9 mouse cellular contexts compared by ENCODE assay signal in the genomic region with DNA sequence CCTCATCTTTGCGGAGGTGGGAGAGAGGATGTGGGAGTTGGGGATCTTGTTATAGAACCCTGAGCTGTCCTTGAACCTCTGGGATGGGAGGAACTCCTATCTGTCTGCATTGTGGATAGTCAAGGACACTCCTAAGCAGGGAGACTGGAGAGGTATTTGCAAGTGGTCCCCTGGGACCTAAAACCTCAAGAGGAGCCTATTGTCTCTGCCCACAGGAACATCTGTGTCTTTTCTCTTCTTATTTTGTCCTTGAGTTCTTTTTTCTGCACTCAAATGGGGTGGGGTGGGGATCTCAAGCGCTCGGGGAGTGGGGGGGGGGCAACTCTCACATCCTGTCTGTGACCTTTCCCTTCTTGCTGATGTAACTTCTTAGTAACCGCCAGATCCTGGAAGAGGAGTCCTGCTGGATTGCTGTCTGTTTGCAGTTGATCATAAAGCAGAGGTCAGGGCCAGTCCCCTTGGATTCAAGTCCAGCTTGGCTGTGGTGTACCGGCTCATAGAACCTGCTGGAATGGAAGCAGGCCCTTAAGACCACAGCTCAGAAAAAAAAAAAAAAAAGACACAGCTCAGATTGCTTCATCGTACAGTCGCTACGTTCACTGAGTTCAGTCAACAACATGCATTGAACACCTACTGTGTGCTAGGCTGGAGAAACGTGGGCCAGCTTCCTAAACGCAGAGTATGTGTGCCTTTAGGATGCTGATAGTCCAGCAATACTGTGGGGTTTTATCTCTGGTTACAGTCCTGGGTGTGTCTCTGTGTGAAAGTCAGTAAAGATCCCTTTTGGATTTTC. TPM values are rescaled to one million over a fixed set of nuclear protein-coding genes. Genes with fewer than 3 reads are reported as not detected.
A peak's percentile ranks its signal among the peaks of the same experiment; 100 is the strongest.
DNase-seq lines count a peak whose midpoint lies in the region; ATAC-seq lines count a peak whose summit lies in the region.
"Had no signal": no experiment of that assay in that cellular context is flagged by ENCODE, and none has a peak within 500 bp of the region (broad histone marks: within the 10 kb centered on the region; RNA-seq: fewer than 3 reads in every experiment).

No protein-coding gene starts in this region.

- peaks cover 7% of the 10 kb centered on the region for H3K27me3 ChIP-seq in kidney, embryonic 15.5 days
- H3K27me3 ChIP-seq in liver, embryonic 13.5 days, result peaks cover 16% of the 10 kb centered on the region

- peaks cover 43% of the 10 kb centered on the region for H3K4me1 ChIP-seq in kidney, embryonic 15.5 days
- peaks cover 65% of the 10 kb centered on the region for H3K4me1 ChIP-seq in liver, embryonic 13.5 days (replicated peaks)

- H3K4me3 ChIP-seq in kidney, embryonic 15.5 days (replicated peaks), result no peak overlapping the region
- H3K4me3 ChIP-seq in liver, embryonic 13.5 days (replicated peaks), result peak overlapping the region; percentile 80

- H3K9ac ChIP-seq in kidney, embryonic 15.5 days, result no peak overlapping the region
- H3K9ac ChIP-seq in liver, embryonic 13.5 days, result peak overlapping the region; percentile 88

- H3K9me3 ChIP-seq in kidney, embryonic 15.5 days (replicated peaks), result no peaks in the 10 kb centered on the region
- H3K9me3 ChIP-seq in liver, embryonic 13.5 days (replicated peaks), result no peaks in the 10 kb centered on the region

- DNase-seq in kidney, postnatal 4 days, result no peak
- DNase-seq in ES-CJ7 (ENCODE audit: low read depth, low spot score), result peak; percentile 97
- DNase-seq in brain, adult 2 months (ENCODE audit: low read depth, low spot score), result peak; percentile 58
- no peak for DNase-seq in liver, embryonic 13.5 days
- DNase-seq in right cerebral cortex, postnatal 4 days, result no peak
- no peak for DNase-seq in layer of hippocampus, postnatal 14 days (ENCODE audit: low spot score in 2 of 2)
- DNase-seq: lung, postnatal 36 days had no signal

- peak overlapping the region; percentile 66; the same call in 1 of the 2 replicates for H3K4me2 ChIP-seq in kidney, embryonic 15.5 days
- peak overlapping the region; percentile 94 for H3K4me2 ChIP-seq in liver, embryonic 13.5 days

- 52% methylated on average over 10 of the region's 10 CpGs for WGBS in kidney, embryonic 15.5 days
- WGBS in liver, embryonic 13.5 days (ENCODE audit: insufficient replicate concordance), result 43% methylated on average over 10 of the region's 10 CpGs

- H3K36me3 ChIP-seq in kidney, embryonic 15.5 days, result no peaks in the 10 kb centered on the region
- peaks cover 16% of the 10 kb centered on the region for H3K36me3 ChIP-seq in liver, embryonic 13.5 days

- no peak for ATAC-seq in kidney, embryonic 15.5 days (replicated peaks; ENCODE audit: low FRiP score)
- peak; percentile 74 for ATAC-seq in liver, embryonic 13.5 days (ENCODE audit: low read depth)
- ATAC-seq in cerebellum, adult (ENCODE audit: insufficient number of reproducible peaks, low FRiP score, low TSS enrichment), result no peak

- H3K27ac ChIP-seq in kidney, embryonic 15.5 days, result no peak overlapping the region
- peak overlapping the region; percentile 95 for H3K27ac ChIP-seq in liver, embryonic 13.5 days

RNA-seq across cellular contexts. Expression of a gene that starts 1.8 kb away (rescaled TPM):
- polyA plus RNA-seq in kidney, embryonic 15.5 days (2015; fragmentation: Nextera tagmentation; extraction: Ambion mirVana), result 48.2 and 57.3 TPM in 2 replicates
- 3.6 and 4.1 TPM in 2 replicates for polyA plus RNA-seq in liver, embryonic 13.5 days (2015; fragmentation: Nextera tagmentation; extraction: Ambion mirVana)
- total RNA-seq in layer of hippocampus, postnatal 14 days (2021), result 1 to 10 TPM; 2.3 to 3.3 TPM

RNA-seq across cellular contexts. Expression of a gene that starts 2.4 kb away (rescaled TPM):
- 0.30 and 1.0 TPM in 2 replicates for polyA plus RNA-seq in kidney, embryonic 15.5 days (2015; fragmentation: Nextera tagmentation; extraction: Ambion mirVana)
- polyA plus RNA-seq in liver, embryonic 13.5 days (2015; fragmentation: Nextera tagmentation; extraction: Ambion mirVana), result 21.7 and 25.1 TPM in 2 replicates
- 1 to 10 TPM in 1 of 2 experiments, under 1 TPM in 1; 0.88 to 1.1 TPM for total RNA-seq in layer of hippocampus, postnatal 14 days (2021)

RNA-seq across cellular contexts. Expression of a gene that starts 4.8 kb away (rescaled TPM):
- polyA plus RNA-seq in kidney, embryonic 15.5 days (2015; fragmentation: Nextera tagmentation; extraction: Ambion mirVana), result 0.57 and 1.2 TPM in 2 replicates
- polyA plus RNA-seq in liver, embryonic 13.5 days (2015; fragmentation: Nextera tagmentation; extraction: Ambion mirVana), result 0.67 and 0.81 TPM in 2 replicates
- not detected for total RNA-seq in layer of hippocampus, postnatal 14 days (2021)

RNA-seq across cellular contexts. Expression of a gene that starts 5.1 kb away (rescaled TPM):
- polyA plus RNA-seq in kidney, embryonic 15.5 days (2015; fragmentation: Nextera tagmentation; extraction: Ambion mirVana), result 140 and 148 TPM in 2 replicates
- polyA plus RNA-seq in liver, embryonic 13.5 days (2015; fragmentation: Nextera tagmentation; extraction: Ambion mirVana), result 88.0 and 110 TPM in 2 replicates
- 100 to 1,000 TPM; 286 to 309 TPM for total RNA-seq in layer of hippocampus, postnatal 14 days (2021)

RNA-seq across cellular contexts. Expression of a gene that starts 16.3 kb away (rescaled TPM):
- 0.05 TPM in 1 of 2 replicates, not detected in the other for polyA plus RNA-seq in kidney, embryonic 15.5 days (2015; fragmentation: Nextera tagmentation; extraction: Ambion mirVana)
- 0.08 TPM in 1 of 2 replicates, not detected in the other for polyA plus RNA-seq in liver, embryonic 13.5 days (2015; fragmentation: Nextera tagmentation; extraction: Ambion mirVana)
- not detected for total RNA-seq in layer of hippocampus, postnatal 14 days (2021)

Comparison
In these comparisons a context has a peak if more than half of its experiments do, and no peak if none do; other contexts are left out.
1. DNase-seq: peak in ES-CJ7 (single experiment) and brain, adult 2 months (single experiment); none in kidney, postnatal 4 days (0 of 2), liver, embryonic 13.5 days (single experiment), right cerebral cortex, postnatal 4 days (single experiment) and layer of hippocampus, postnatal 14 days (0 of 2).
2. RNA of a gene that starts 2.4 kb away (polyA plus RNA-seq): 21.7 to 25.1 TPM in liver, embryonic 13.5 days; 0.30 to 1.0 TPM in kidney, embryonic 15.5 days; every median in the first group is over 10 times any median in the second.